Mouse (Mus musculus): ENCODE results near the gene Trim69. TPM values are rescaled to one million over a fixed set of nuclear protein-coding genes. Genes with fewer than 3 reads are reported as not detected.

Gene Trim69
- polyA plus RNA-seq, 1 experiment, result 0.06 TPM

DNA sequence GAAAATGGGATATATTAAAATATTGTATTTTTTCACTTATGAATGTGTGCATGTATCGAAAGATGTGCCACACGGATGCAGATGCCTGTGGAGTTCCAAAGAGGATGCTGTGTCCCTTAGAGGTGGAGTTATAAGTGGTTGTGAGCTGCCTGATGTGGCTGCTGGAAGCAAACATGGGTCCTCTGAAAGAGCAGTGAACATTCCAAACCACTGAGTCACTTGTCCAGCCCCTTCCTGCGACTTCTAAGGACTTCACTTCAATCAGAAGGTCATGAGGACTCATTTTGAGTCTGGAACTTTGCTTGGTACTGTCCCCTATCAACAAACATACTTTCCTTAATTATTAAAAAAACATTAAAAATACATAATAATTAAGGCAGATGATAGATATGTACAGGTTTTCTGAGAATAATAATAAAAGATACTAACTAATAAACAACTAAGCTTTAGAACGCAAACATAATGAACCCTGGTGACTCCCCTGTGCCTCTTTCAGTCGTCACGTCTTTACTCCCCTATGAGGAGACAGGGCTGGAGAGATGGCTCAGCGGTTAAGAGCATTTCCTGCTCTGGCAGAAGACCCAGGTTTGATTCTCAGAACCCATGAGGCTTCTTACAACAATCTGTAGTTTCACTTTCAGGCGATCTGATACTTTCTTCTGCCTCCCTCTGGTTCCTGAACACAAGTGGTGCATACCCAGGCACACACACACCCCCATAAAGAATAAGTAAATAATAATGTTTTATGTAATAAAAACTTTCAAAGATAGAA lies 19.7 kb downstream of the Trim69 start:
- Histone ChIP-seq H3K79me3 (ENCODE audit: low read depth) (no peaks in the 10 kb centered on the region), H3K27me3 (ENCODE audit: control insufficient read depth, insufficient read depth, insufficient read length) (no peaks in the 10 kb centered on the region), H3K79me2 (ENCODE audit: control insufficient read depth, insufficient read depth) (no peaks in the 10 kb centered on the region), H3ac (ENCODE audit: control insufficient read depth, insufficient read length, low read depth) (no peak overlapping the region), H3K36me3 (ENCODE audit: control insufficient read depth, insufficient read depth) (no peaks in the 10 kb centered on the region), H3K4me3 (ENCODE audit: insufficient read depth, poor library complexity, severe bottlenecking) (no peak overlapping the region)
- TF ChIP-seq MYOG (IDR thresholded peaks at IDR 0.05; ENCODE audit: control insufficient read depth, extremely low read depth, insufficient read length) (no peak), MAX (IDR thresholded peaks at IDR 0.05) (no peak), USF1 (IDR thresholded peaks at IDR 0.05; ENCODE audit: low read depth) (no peak), MYOD1 (IDR thresholded peaks at IDR 0.05; ENCODE audit: control insufficient read depth, insufficient read length, low read depth) (no peak), FOSL1 (IDR thresholded peaks at IDR 0.05; ENCODE audit: insufficient read depth, low read length, poor library complexity, severe bottlenecking) (no peak), CTCF (IDR thresholded peaks at IDR 0.05; ENCODE audit: control insufficient read depth, insufficient read depth, insufficient read length) (no peak), CEBPB (IDR thresholded peaks at IDR 0.05; ENCODE audit: low read depth) (no peak)

DNA sequence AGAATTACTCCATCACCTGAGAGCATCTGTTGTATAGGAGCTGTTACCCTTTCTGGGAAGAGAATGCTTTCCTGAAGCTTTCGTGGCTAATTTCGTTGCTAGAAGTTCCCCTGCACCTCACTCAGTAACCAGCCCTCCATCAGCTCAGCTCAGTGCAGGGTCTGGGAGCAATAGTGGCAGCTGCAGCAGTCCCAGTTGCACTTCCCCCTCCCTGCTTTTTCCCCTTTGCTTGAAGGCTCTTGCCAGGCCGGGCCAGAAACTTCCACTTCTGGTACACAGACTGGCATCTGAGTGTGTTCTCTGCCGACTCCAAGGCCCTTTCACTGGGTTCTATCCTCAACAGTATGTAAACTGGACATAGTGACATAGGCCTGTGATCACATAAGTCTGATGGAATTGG lies 24.6 kb downstream of the Trim69 start:
- Histone ChIP-seq H3K4me3 (ENCODE audit: insufficient read depth, poor library complexity, severe bottlenecking) (no peak overlapping the region), H3K79me3 (ENCODE audit: low read depth) (no peaks in the 10 kb centered on the region), H3K27me3 (ENCODE audit: control insufficient read depth, insufficient read depth, insufficient read length) (no peaks in the 10 kb centered on the region), H3K79me2 (ENCODE audit: control insufficient read depth, insufficient read depth) (no peaks in the 10 kb centered on the region), H3K36me3 (ENCODE audit: control insufficient read depth, insufficient read depth) (no peaks in the 10 kb centered on the region), H3ac (ENCODE audit: control insufficient read depth, insufficient read length, low read depth) (no peak overlapping the region)
- TF ChIP-seq CEBPB (IDR thresholded peaks at IDR 0.05; ENCODE audit: low read depth), result no peak
- no peak for TF ChIP-seq CTCF (IDR thresholded peaks at IDR 0.05; ENCODE audit: control insufficient read depth, insufficient read depth, insufficient read length)
- no peak for TF ChIP-seq USF1 (IDR thresholded peaks at IDR 0.05; ENCODE audit: low read depth)
- TF ChIP-seq MAX (IDR thresholded peaks at IDR 0.05), result no peak
- TF ChIP-seq FOSL1 (IDR thresholded peaks at IDR 0.05; ENCODE audit: insufficient read depth, low read length, poor library complexity, severe bottlenecking), result no peak
- TF ChIP-seq MYOD1 (IDR thresholded peaks at IDR 0.05; ENCODE audit: control insufficient read depth, insufficient read length, low read depth), result no peak
- no peak for TF ChIP-seq MYOG (IDR thresholded peaks at IDR 0.05; ENCODE audit: control insufficient read depth, extremely low read depth, insufficient read length)

DNA sequence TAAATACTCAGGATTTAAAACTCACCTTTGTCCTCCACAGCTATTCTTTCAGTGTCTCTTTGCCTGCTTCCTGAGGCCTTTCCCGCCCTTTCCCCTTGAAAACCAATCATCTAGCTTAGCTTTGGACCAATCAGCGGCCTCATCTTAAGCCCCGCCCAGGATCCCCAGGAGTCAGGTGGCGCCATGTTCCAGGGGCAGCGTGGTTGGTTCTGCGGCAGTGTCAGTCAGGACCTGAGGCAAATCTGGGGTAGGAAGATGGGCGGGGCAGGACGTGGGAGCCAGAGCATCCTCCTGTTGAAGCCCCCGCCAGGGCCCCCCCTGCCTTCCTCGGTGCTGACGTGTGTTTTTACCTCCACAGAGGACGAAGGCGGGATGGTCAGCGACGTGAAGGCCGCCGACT lies 25.6 kb downstream of the Trim69 start, which contains the start of the genes Patl2 and Terb2:
Gene Patl2 (minus strand): TSS at position 84 of the 400 bp plus-strand sequence.
Gene Terb2 (plus strand): TSS at position 167 of the 400 bp plus-strand sequence.
- H3K79me3 ChIP-seq (ENCODE audit: low read depth), result no peaks in the 10 kb centered on the region
- H3ac ChIP-seq (ENCODE audit: control insufficient read depth, insufficient read length, low read depth), result no peak within 1 kb of the TSS
- no peaks in the 10 kb centered on the region for H3K79me2 ChIP-seq (ENCODE audit: control insufficient read depth, insufficient read depth)
- H3K36me3 ChIP-seq (ENCODE audit: control insufficient read depth, insufficient read depth), result no peaks in the 10 kb centered on the region
- no peak within 1 kb of the TSS for H3K4me3 ChIP-seq (ENCODE audit: insufficient read depth, poor library complexity, severe bottlenecking)
- H3K27me3 ChIP-seq (ENCODE audit: control insufficient read depth, insufficient read depth, insufficient read length), result no peaks in the 10 kb centered on the region
- no peak for TF ChIP-seq FOSL1 (IDR thresholded peaks at IDR 0.05; ENCODE audit: insufficient read depth, low read length, poor library complexity, severe bottlenecking)
- TF ChIP-seq CEBPB (IDR thresholded peaks at IDR 0.05; ENCODE audit: low read depth), result no peak
- TF ChIP-seq MAX (IDR thresholded peaks at IDR 0.05), result no peak
- no peak for TF ChIP-seq USF1 (IDR thresholded peaks at IDR 0.05; ENCODE audit: low read depth)
- no peak for TF ChIP-seq MYOD1 (IDR thresholded peaks at IDR 0.05; ENCODE audit: control insufficient read depth, insufficient read length, low read depth)
- TF ChIP-seq CTCF (IDR thresholded peaks at IDR 0.05; ENCODE audit: control insufficient read depth, insufficient read depth, insufficient read length), result no peak
- no peak for TF ChIP-seq MYOG (IDR thresholded peaks at IDR 0.05; ENCODE audit: control insufficient read depth, extremely low read depth, insufficient read length)

DNA sequence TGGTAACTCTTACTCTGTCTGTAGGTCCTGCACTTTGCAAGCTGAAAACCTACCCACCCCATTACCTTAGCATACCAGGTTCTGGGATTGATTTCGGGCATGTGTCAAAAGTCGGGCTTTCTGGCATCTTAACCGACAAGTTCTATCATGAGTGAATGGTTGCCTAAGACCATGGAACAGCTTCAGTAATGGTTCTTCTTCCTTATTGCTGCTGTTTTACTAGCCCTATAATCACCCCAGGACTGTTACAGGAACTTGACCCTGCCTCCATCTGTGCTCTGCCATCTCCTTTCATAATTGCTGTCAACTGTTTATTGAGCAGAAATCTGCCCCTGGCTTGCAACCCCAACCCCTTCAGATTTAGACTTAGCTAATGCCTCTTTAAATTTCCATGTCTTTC lies 26.3 kb downstream of the Trim69 start:
- TF ChIP-seq USF1 (IDR thresholded peaks at IDR 0.05; ENCODE audit: low read depth), result no peak
- TF ChIP-seq MYOD1 (IDR thresholded peaks at IDR 0.05; ENCODE audit: control insufficient read depth, insufficient read length, low read depth), result no peak
- no peak for TF ChIP-seq MYOG (IDR thresholded peaks at IDR 0.05; ENCODE audit: control insufficient read depth, extremely low read depth, insufficient read length)
- no peak overlapping the region for H3K4me3 ChIP-seq (ENCODE audit: insufficient read depth, poor library complexity, severe bottlenecking)

DNA sequence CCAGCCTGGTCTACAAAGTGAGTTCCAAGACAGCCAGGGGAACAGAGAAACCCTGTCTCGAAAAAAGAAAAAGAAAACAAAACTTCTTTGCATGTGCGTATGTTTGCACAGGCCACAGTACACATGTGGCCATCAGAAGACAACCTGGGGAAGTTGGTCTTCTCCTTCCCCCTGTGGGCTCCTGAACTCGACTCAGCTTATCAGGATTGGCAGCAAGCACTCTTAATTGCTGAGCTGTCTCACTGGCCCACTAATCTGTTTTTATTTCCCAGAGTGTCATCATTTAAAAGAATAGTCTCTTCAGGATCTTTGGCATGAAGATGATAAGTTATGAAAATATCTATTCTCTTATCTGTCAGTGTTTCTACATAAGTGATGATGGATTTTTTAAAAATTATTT lies 31.3 kb downstream of the Trim69 start:
- Histone ChIP-seq H3K79me3 (ENCODE audit: low read depth) (no peaks in the 10 kb centered on the region), H3K27me3 (ENCODE audit: control insufficient read depth, insufficient read depth, insufficient read length) (no peaks in the 10 kb centered on the region), H3ac (ENCODE audit: control insufficient read depth, insufficient read length, low read depth) (no peak overlapping the region), H3K79me2 (ENCODE audit: control insufficient read depth, insufficient read depth) (no peaks in the 10 kb centered on the region), H3K4me3 (ENCODE audit: insufficient read depth, poor library complexity, severe bottlenecking) (no peak overlapping the region), H3K36me3 (ENCODE audit: control insufficient read depth, insufficient read depth) (no peaks in the 10 kb centered on the region)
- TF ChIP-seq MAX (IDR thresholded peaks at IDR 0.05) (no peak), MYOG (IDR thresholded peaks at IDR 0.05; ENCODE audit: control insufficient read depth, extremely low read depth, insufficient read length) (no peak), MYOD1 (IDR thresholded peaks at IDR 0.05; ENCODE audit: control insufficient read depth, insufficient read length, low read depth) (no peak), CEBPB (IDR thresholded peaks at IDR 0.05; ENCODE audit: low read depth) (no peak), USF1 (IDR thresholded peaks at IDR 0.05; ENCODE audit: low read depth) (no peak), FOSL1 (IDR thresholded peaks at IDR 0.05; ENCODE audit: insufficient read depth, low read length, poor library complexity, severe bottlenecking) (no peak), CTCF (IDR thresholded peaks at IDR 0.05; ENCODE audit: control insufficient read depth, insufficient read depth, insufficient read length) (no peak)

More for the DNA sequence above, 26.3 kb downstream of the Trim69 start:
- Histone ChIP-seq H3K79me3 (ENCODE audit: low read depth) (no peaks in the 10 kb centered on the region), H3K79me2 (ENCODE audit: control insufficient read depth, insufficient read depth) (no peaks in the 10 kb centered on the region), H3K36me3 (ENCODE audit: control insufficient read depth, insufficient read depth) (no peaks in the 10 kb centered on the region), H3ac (ENCODE audit: control insufficient read depth, insufficient read length, low read depth) (no peak overlapping the region), H3K27me3 (ENCODE audit: control insufficient read depth, insufficient read depth, insufficient read length) (no peaks in the 10 kb centered on the region)
